Mouse (Mus musculus) intestine, postnatal 0 days (tissue): ENCODE results near the gene Chmp5. TPM values are rescaled to one million over a fixed set of nuclear protein-coding genes. Genes with fewer than 3 reads are reported as not detected.
"Not testable (repeated sequence)": the region's sequence is repeated elsewhere in the genome, so short reads cannot be mapped to it uniquely, and the experiment has no call there.

Experiments
- ATAC-seq: fragments of 200-750 bp; cut with Nextera tagmentation; 2 replicates; pipeline ENCODE4 v1.8.0; 2017; ENCODE audit warnings: mild to moderate bottlenecking, moderate TSS enrichment, moderate library complexity
- H3K27ac ChIP-seq: fragments of 300-500 bp; sonication (generic); 2 replicates; pipeline ENCODE4 v1.5.1; 2014; ENCODE audit warnings: mild to moderate bottlenecking, low read depth, low read length, moderate library complexity
- H3K27me3 ChIP-seq: fragments of 300-500 bp; sonication (generic); replicated peaks from 2 replicates; pipeline ENCODE4 v1.6.1; 2014; ENCODE audit warnings: low read length, mixed read lengths; ENCODE audit not compliant: control insufficient read depth, insufficient read depth
- H3K36me3 ChIP-seq: fragments of 300-500 bp; sonication (generic); 2 replicates; pipeline ENCODE4 v1.6.1; 2014; ENCODE audit warnings: mild to moderate bottlenecking, moderate library complexity; ENCODE audit not compliant: control insufficient read depth, insufficient read depth
- H3K4me1 ChIP-seq: fragments of 300-500 bp; sonication (generic); replicated peaks from 2 replicates; pipeline ENCODE4 v1.6.1; 2014; ENCODE audit warnings: antibody characterized with exemption, low read length, mixed read lengths; ENCODE audit not compliant: control insufficient read depth, insufficient read depth
- H3K4me2 ChIP-seq: fragments of 300-500 bp; sonication (generic); replicated peaks from 2 replicates; pipeline ENCODE4 v1.6.1; 2014; ENCODE audit warnings: low read depth, mild to moderate bottlenecking, moderate library complexity
- H3K4me3 ChIP-seq: fragments of 300-500 bp; sonication (generic); 2 replicates; pipeline ENCODE4 v1.5.1; 2014; ENCODE audit warnings: low read depth, low read length
- H3K9ac ChIP-seq: fragments of 300-500 bp; sonication (generic); 2 replicates; pipeline ENCODE4 v1.6.1; 2014; ENCODE audit warnings: mild to moderate bottlenecking, low read depth, low read length
- H3K9me3 ChIP-seq: fragments of 300-500 bp; sonication (generic); 2 replicates; pipeline ENCODE4 v1.6.1; 2016; ENCODE audit warnings: mixed run types; ENCODE audit not compliant: control insufficient read depth
- CTCF ChIP-seq: sonication (generic); IDR thresholded peaks from 2 replicates; pipeline ENCODE4 v1.5.1; 2016; ENCODE audit warnings: low read depth, mild to moderate bottlenecking, control low read depth, antibody characterized with exemption, moderate library complexity
- WGBS: fragments of 180-500 bp; shearing (Covaris S2); extraction: QIAGEN DNeasy Blood & Tissue Kit; methylation state at CpG from one replicate; pipeline ENCODE4 v1.1.7; 2014; 5-methylcytosine and 5-hydroxymethylcytosine counted together
- polyA plus RNA-seq: library from polyadenylated mRNA; unstranded; fragments of >200 nt; fragmentation: Nextera tagmentation; extraction: Ambion mirVana; gene quantifications from 2 replicates; pipeline ENCODE4 v1.2.1, GENCODE M21; 2015

The Chmp5 gene
- polyA plus RNA-seq, 1 experiment from 2014 or later, result 136 TPM

GRCm38 (mm10) chr4:40921288-40921687 lies 26.9 kb upstream of the Chmp5 start:
- H3K27ac ChIP-seq, result no peak overlapping the region
- H3K27me3 ChIP-seq, result peaks cover 8% of the 10 kb centered on the region; the same call in 1 of the 2 replicates
- no peak overlapping the region for H3K4me3 ChIP-seq
- no peak for ATAC-seq
- 0 out of 2 replicates have a peak, but pooled peaks cover 3% of the 10 kb centered on the region for H3K9me3 ChIP-seq
- 80% methylated on average over 3 of the region's 3 CpGs for WGBS
- no peaks in the 10 kb centered on the region for H3K36me3 ChIP-seq
- H3K4me2 ChIP-seq, result no peak overlapping the region
- H3K4me1 ChIP-seq, result no peaks in the 10 kb centered on the region; the same call in 1 of the 2 replicates
- no peak overlapping the region for H3K9ac ChIP-seq
- no peak for TF ChIP-seq CTCF

GRCm38 (mm10) chr4:40923087-40923651 lies 25.0 kb upstream of the Chmp5 start:
- no peaks in the 10 kb centered on the region for H3K27me3 ChIP-seq
- no peak overlapping the region for H3K4me3 ChIP-seq
- H3K27ac ChIP-seq, result no peak overlapping the region
- no peak overlapping the region for H3K9ac ChIP-seq
- no peak for ATAC-seq
- no peaks in the 10 kb centered on the region; the same call in 1 of the 2 replicates for H3K4me1 ChIP-seq
- WGBS, result 73% methylated on average over 6 of the region's 6 CpGs
- H3K4me2 ChIP-seq, result no peak overlapping the region
- H3K36me3 ChIP-seq, result no peaks in the 10 kb centered on the region
- 0 out of 2 replicates have a peak, but pooled peaks cover 3% of the 10 kb centered on the region for H3K9me3 ChIP-seq
- TF ChIP-seq CTCF, result no peak

GRCm38 (mm10) chr4:40925568-40925967 lies 22.6 kb upstream of the Chmp5 start:
- Histone ChIP-seq H3K27ac (no peak overlapping the region), H3K27me3 (no peaks in the 10 kb centered on the region), H3K4me1 (no peaks in the 10 kb centered on the region), H3K4me2 (no peak overlapping the region), H3K9me3 (0 out of 2 replicates have a peak, but pooled peaks cover 3% of the 10 kb centered on the region), H3K4me3 (no peak overlapping the region), H3K9ac (no peak overlapping the region), H3K36me3 (no peaks in the 10 kb centered on the region)
- WGBS, result 62% methylated on average over 3 of the region's 3 CpGs
- TF ChIP-seq CTCF, result no peak
- ATAC-seq, result no peak

GRCm38 (mm10) chr4:40929046-40929445 lies 19.2 kb upstream of the Chmp5 start:
- Histone ChIP-seq H3K4me3 (no peak overlapping the region), H3K9ac (no peak overlapping the region), H3K4me2 (no peak overlapping the region), H3K36me3 (peaks cover 18% of the 10 kb centered on the region), H3K27me3 (no peaks in the 10 kb centered on the region), H3K4me1 (no peaks in the 10 kb centered on the region), H3K27ac (no peak overlapping the region), H3K9me3 (0 out of 2 replicates have a peak, but pooled peaks cover 3% of the 10 kb centered on the region)
- no peak for TF ChIP-seq CTCF
- no peak for ATAC-seq
- 86% methylated on average over 7 of the region's 7 CpGs for WGBS

- Histone ChIP-seq H3K4me3 (no peak overlapping the region), H3K4me2 (no peak overlapping the region), H3K9me3 (no peaks in the 10 kb centered on the region), H3K4me1 (no peaks in the 10 kb centered on the region), H3K36me3 (peaks cover 55% of the 10 kb centered on the region), H3K27me3 (no peaks in the 10 kb centered on the region), H3K27ac (no peak overlapping the region), H3K9ac (no peak overlapping the region)
- ATAC-seq, result no peak
- no peak for TF ChIP-seq CTCF
- WGBS, result 62% methylated on average over 5 of the region's 5 CpGs
These were observed 14.5 kb upstream of the Chmp5 start for GRCm38 (mm10) chr4:40933694-40934093.

- H3K27me3 ChIP-seq, H3K4me3 ChIP-seq, ATAC-seq, H3K27ac ChIP-seq, H3K4me2 ChIP-seq, H3K9ac ChIP-seq, H3K9me3 ChIP-seq, H3K4me1 ChIP-seq: not testable (repeated sequence)
- whole genome bisulfite sequencing, result 71% methylated on average over 3 of the region's 3 CpGs
- peaks cover 62% of the 10 kb centered on the region for H3K36me3 ChIP-seq
These were observed 13.8 kb upstream of the Chmp5 start for GRCm38 (mm10) chr4:40934369-40934768.
